Mouse (Mus musculus): Measurements from ENCODE around the gene Chuk. TPM values are rescaled to one million over a fixed set of nuclear protein-coding genes. Genes with fewer than 3 reads are reported as not detected.

The Chuk gene
- 32.8 and 33.4 TPM in 2 replicates for polyA plus RNA-seq (2015; fragmentation: Nextera tagmentation; extraction: Ambion mirVana)

DNA sequence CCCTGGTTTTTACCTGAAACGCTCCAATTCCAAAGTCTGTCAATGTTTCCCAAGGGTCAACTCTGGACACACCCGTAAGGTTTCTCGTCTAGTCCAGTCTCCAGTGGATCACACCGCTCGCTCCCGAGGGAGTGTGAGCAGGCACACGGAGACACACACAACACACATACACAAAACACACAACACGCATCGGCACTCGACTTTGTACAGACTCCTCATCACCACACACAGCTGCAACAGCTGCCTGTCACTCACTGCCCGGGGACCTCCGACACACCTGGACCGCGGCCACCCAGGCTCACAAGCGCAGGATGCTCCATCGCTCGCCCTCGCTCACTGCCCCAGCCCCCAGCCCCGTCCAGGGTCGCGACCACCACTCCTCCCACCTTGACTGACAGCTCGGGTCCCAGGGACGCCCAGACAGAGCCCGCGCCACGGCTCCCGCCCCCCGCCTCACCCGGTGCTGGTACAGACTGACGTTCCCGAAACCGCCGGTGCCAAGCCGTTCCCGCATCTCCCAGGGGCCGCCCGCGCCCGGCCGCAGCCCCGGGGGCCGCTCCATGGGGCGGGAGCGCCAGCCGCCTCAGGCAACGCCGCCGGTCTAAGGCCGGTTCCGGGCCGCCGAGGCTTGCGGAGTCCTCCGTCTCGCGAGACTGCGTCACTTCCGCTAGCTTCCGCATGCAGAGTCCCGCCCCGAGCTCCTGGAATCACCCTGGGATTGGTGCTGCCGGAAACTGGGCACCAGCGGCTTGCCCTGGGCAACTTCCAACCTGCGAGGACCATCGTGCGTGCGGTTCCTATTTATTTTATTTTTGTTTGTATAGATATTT lies at the start of gene Chuk:
Gene Chuk, minus strand, starts transcription at position 650 of the 830 bp plus-strand sequence.
- peak within 1 kb of the TSS; percentile 97 for H3K9ac ChIP-seq (replicated peaks; ENCODE audit: low read depth)
- H3K4me1 ChIP-seq (ENCODE audit: insufficient read depth, low read depth, low read length): peaks cover 10% of the 10 kb centered on the region; the same call in 1 of the 2 replicates
- DNase-seq (ENCODE audit: low spot score) (peak; percentile 98), ATAC-seq (peak; percentile 100)
- H3K27ac ChIP-seq (ENCODE audit: low read length): peak within 1 kb of the TSS; percentile 66
- TF ChIP-seq EP300 (IDR thresholded peaks at IDR 0.05): 0 out of 2 replicates have a peak, but pooled peaks have one; percentile 48
- no peak for TF ChIP-seq CTCF (IDR thresholded peaks at IDR 0.05)
- no peaks in the 10 kb centered on the region for H3K27me3 ChIP-seq (replicated peaks; ENCODE audit: insufficient read depth, low read length)
- H3K4me2 ChIP-seq (replicated peaks; ENCODE audit: low read depth, low read length): peak within 1 kb of the TSS; percentile 85
- no peaks in the 10 kb centered on the region for H3K9me3 ChIP-seq (ENCODE audit: low read length)
- peak within 1 kb of the TSS; percentile 92 for H3K4me3 ChIP-seq (ENCODE audit: low read depth, low read length)
- WGBS: under 1% methylated on average over 60 of the region's 67 CpGs
- no peaks in the 10 kb centered on the region for H3K36me3 ChIP-seq (ENCODE audit: insufficient read depth, low read length)

GRCm38 (mm10) chr19:44157005-44157404 lies 49.7 kb upstream of the Chuk start:
- Histone ChIP-seq H3K4me2 (replicated peaks; ENCODE audit: low read depth, low read length) (no peak overlapping the region), H3K9ac (replicated peaks; ENCODE audit: low read depth) (no peak overlapping the region), H3K4me3 (ENCODE audit: low read depth, low read length) (no peak overlapping the region), H3K27ac (ENCODE audit: low read length) (no peak overlapping the region), H3K4me1 (ENCODE audit: insufficient read depth, low read depth, low read length) (no peaks in the 10 kb centered on the region), H3K36me3 (ENCODE audit: insufficient read depth, low read length) (no peaks in the 10 kb centered on the region), H3K9me3 (ENCODE audit: low read length) (no peaks in the 10 kb centered on the region), H3K27me3 (replicated peaks; ENCODE audit: insufficient read depth, low read length) (0 out of 2 replicates have a peak, but pooled peaks cover 3% of the 10 kb centered on the region)
- DNase-seq (ENCODE audit: low spot score) (no peak), ATAC-seq (no peak)
- WGBS: 80% methylated on average over 10 of the region's 10 CpGs
- TF ChIP-seq EP300 (IDR thresholded peaks at IDR 0.05) (no peak), CTCF (IDR thresholded peaks at IDR 0.05) (no peak)

DNA sequence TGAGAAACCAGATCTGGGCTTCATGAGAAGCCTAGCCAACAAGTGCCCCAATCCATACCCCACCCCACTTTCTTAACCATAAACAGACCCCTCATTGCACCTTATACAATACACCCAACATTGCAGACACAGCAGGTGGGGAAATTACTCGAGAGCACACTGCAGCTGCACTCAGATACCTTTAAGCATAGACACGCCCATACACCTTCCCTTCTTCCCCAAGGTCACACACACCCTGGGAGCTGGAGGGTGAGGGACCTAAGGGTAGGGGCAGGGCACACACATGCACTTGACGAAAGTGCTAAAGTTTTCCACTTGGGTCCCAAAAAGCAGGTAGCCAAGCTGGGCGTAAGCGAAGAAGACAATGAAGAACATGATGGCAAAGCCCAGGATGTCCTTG lies 46.5 kb upstream of the Chuk start:
- ATAC-seq (no peak), DNase-seq (ENCODE audit: low spot score) (no peak)
- Histone ChIP-seq H3K9ac (replicated peaks; ENCODE audit: low read depth) (no peak overlapping the region), H3K4me3 (ENCODE audit: low read depth, low read length) (no peak overlapping the region), H3K36me3 (ENCODE audit: insufficient read depth, low read length) (no peaks in the 10 kb centered on the region), H3K9me3 (ENCODE audit: low read length) (no peaks in the 10 kb centered on the region), H3K4me1 (ENCODE audit: insufficient read depth, low read depth, low read length) (no peaks in the 10 kb centered on the region), H3K4me2 (replicated peaks; ENCODE audit: low read depth, low read length) (no peak overlapping the region), H3K27me3 (replicated peaks; ENCODE audit: insufficient read depth, low read length) (0 out of 2 replicates have a peak, but pooled peaks cover 3% of the 10 kb centered on the region), H3K27ac (ENCODE audit: low read length) (no peak overlapping the region)
- 79% methylated on average over 5 of the region's 5 CpGs for WGBS
- no peak for TF ChIP-seq EP300 (IDR thresholded peaks at IDR 0.05)
- no peak for TF ChIP-seq CTCF (IDR thresholded peaks at IDR 0.05)

- Histone ChIP-seq H3K4me3 (ENCODE audit: low read depth, low read length) (no peak overlapping the region), H3K9ac (replicated peaks; ENCODE audit: low read depth) (no peak overlapping the region), H3K36me3 (ENCODE audit: insufficient read depth, low read length) (no peaks in the 10 kb centered on the region), H3K9me3 (ENCODE audit: low read length) (no peaks in the 10 kb centered on the region), H3K27ac (ENCODE audit: low read length) (no peak overlapping the region), H3K4me1 (ENCODE audit: insufficient read depth, low read depth, low read length) (peaks cover 5% of the 10 kb centered on the region; the same call in 1 of the 2 replicates), H3K4me2 (replicated peaks; ENCODE audit: low read depth, low read length) (no peak overlapping the region), H3K27me3 (replicated peaks; ENCODE audit: insufficient read depth, low read length) (0 out of 2 replicates have a peak, but pooled peaks cover 3% of the 10 kb centered on the region)
- ATAC-seq (no peak), DNase-seq (ENCODE audit: low spot score) (no peak)
- TF ChIP-seq CTCF (IDR thresholded peaks at IDR 0.05) (no peak), EP300 (IDR thresholded peaks at IDR 0.05) (no peak)
- WGBS: 68% methylated on average over 2 of the region's 2 CpGs
Observed at GRCm38 (mm10) chr19:44148991-44149390, 41.7 kb upstream of the Chuk start.

DNA sequence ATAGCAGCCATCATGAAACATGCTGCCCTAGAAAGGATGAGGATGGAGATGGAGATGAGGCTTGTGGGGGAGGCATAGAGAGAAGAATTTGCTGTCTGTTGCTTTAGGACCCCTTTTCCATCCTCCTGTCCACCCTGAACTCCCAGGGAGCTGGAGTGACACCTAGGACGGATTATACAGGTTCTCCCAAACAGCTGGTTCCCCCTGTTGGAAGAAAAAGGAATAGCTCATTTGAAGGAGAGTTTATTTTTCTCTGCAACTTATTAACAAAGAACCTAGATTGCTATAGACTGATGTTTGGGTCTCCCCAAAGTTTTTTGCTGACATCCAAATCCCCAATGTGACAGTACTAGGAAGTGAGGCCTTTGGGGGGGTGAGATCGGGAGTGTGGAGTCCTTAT lies 41.1 kb upstream of the Chuk start:
- ATAC-seq (no peak), DNase-seq (ENCODE audit: low spot score) (no peak)
- 34% methylated on average over 2 of the region's 2 CpGs for WGBS
- Histone ChIP-seq H3K4me3 (ENCODE audit: low read depth, low read length) (no peak overlapping the region), H3K9ac (replicated peaks; ENCODE audit: low read depth) (no peak overlapping the region), H3K27ac (ENCODE audit: low read length) (no peak overlapping the region), H3K4me2 (replicated peaks; ENCODE audit: low read depth, low read length) (no peak overlapping the region), H3K9me3 (ENCODE audit: low read length) (no peaks in the 10 kb centered on the region), H3K4me1 (ENCODE audit: insufficient read depth, low read depth, low read length) (peaks cover 5% of the 10 kb centered on the region; the same call in 1 of the 2 replicates), H3K36me3 (ENCODE audit: insufficient read depth, low read length) (no peaks in the 10 kb centered on the region), H3K27me3 (replicated peaks; ENCODE audit: insufficient read depth, low read length) (0 out of 2 replicates have a peak, but pooled peaks cover 1% of the 10 kb centered on the region)
- TF ChIP-seq CTCF (IDR thresholded peaks at IDR 0.05): peak; percentile 25; the same call in 1 of the 2 replicates
- no peak for TF ChIP-seq EP300 (IDR thresholded peaks at IDR 0.05)

GRCm38 (mm10) chr19:44146951-44147350 lies 39.7 kb upstream of the Chuk start:
- TF ChIP-seq CTCF (IDR thresholded peaks at IDR 0.05) (no peak), EP300 (IDR thresholded peaks at IDR 0.05) (no peak)
- WGBS: 87% methylated on average over 8 of the region's 8 CpGs
- DNase-seq (ENCODE audit: low spot score): no peak

More at GRCm38 (mm10) chr19:44146951-44147350, 39.7 kb upstream of the Chuk start:
- no peak overlapping the region for H3K27ac ChIP-seq (ENCODE audit: low read length)
- H3K4me2 ChIP-seq (replicated peaks; ENCODE audit: low read depth, low read length): no peak overlapping the region
- H3K4me1 ChIP-seq (ENCODE audit: insufficient read depth, low read depth, low read length): peaks cover 5% of the 10 kb centered on the region; the same call in 1 of the 2 replicates
- H3K9me3 ChIP-seq (ENCODE audit: low read length): no peaks in the 10 kb centered on the region
- no peak for ATAC-seq
- no peak overlapping the region for H3K4me3 ChIP-seq (ENCODE audit: low read depth, low read length)
- H3K9ac ChIP-seq (replicated peaks; ENCODE audit: low read depth): no peak overlapping the region
- H3K36me3 ChIP-seq (ENCODE audit: insufficient read depth, low read length): peaks cover 6% of the 10 kb centered on the region; the same call in 1 of the 2 replicates
- no peaks in the 10 kb centered on the region for H3K27me3 ChIP-seq (replicated peaks; ENCODE audit: insufficient read depth, low read length)
